Mouse (Mus musculus): ENCODE data around the gene Btf3.
A peak's percentile ranks its signal among the peaks of the same experiment; 100 is the strongest.

GRCm38 (mm10) chr13:98262636-98263457, 54.0 kb downstream of the Btf3 start, which contains the start of the genes Utp15 and Ankra2:
- TF ChIP-seq CTCF (IDR thresholded peaks at IDR 0.05; ENCODE audit: control insufficient read depth, insufficient read depth, insufficient read length) (no peak), MYOD1 (IDR thresholded peaks at IDR 0.05; ENCODE audit: control insufficient read depth, insufficient read length, low read depth) (no peak), CEBPB (IDR thresholded peaks at IDR 0.05; ENCODE audit: low read depth) (no peak), USF1 (IDR thresholded peaks at IDR 0.05; ENCODE audit: low read depth) (peak; percentile 11), MAX (IDR thresholded peaks at IDR 0.05) (peak; percentile 36), MYOG (IDR thresholded peaks at IDR 0.05; ENCODE audit: control insufficient read depth, extremely low read depth, insufficient read length) (no peak), FOSL1 (IDR thresholded peaks at IDR 0.05; ENCODE audit: insufficient read depth, low read length, poor library complexity, severe bottlenecking) (no peak)
